Comparison of ENCODE assay signal across 8 mouse cellular contexts in the genomic region with DNA sequence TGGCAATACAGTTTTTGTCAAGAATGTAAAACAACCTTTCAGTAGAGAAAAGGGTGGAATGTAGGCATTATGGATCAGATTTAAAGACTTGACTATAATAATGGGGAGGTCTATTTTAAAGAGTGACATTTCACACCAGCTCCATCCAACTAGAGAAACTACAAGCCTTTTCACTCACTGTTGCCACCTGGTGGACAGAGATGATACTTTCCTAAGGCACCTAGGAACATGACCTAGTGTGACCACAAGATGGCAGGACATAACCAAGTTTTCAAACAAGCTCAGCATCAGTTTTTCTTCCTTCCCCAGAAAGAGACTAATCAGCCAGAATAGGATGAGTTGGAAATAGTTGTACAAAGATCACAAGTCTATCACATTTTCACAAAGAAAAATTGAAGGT.
DNase-seq lines count a peak whose midpoint lies in the region; ATAC-seq and TF ChIP-seq lines count a peak whose summit lies in the region.

No protein-coding gene starts in this region.

- TF ChIP-seq POLR2A in thymus, adult 2 months (IDR thresholded peaks at IDR 0.05; ENCODE audit: control insufficient read depth, extremely low read depth, insufficient read depth, low read length, poor library complexity) = no peak

- no peak; the same call in 1 of the 2 replicates for ATAC-seq in liver, embryonic 11.5 days (replicated peaks; ENCODE audit: low FRiP score)
- peak; percentile 69; the same call in 1 of the 2 replicates for ATAC-seq in neural tube, embryonic 14.5 days (ENCODE audit: low read depth)

- H3K4me3 ChIP-seq in liver, embryonic 11.5 days (ENCODE audit: low read depth, low read length) = no peak overlapping the region
- no peak overlapping the region for H3K4me3 ChIP-seq in neural tube, embryonic 14.5 days (ENCODE audit: low read depth, low read length)
- no peak overlapping the region for H3K4me3 ChIP-seq in thymus, adult 2 months (ENCODE audit: control insufficient read depth, insufficient read depth, low read length)

- TF ChIP-seq CTCF in thymus, adult 2 months (IDR thresholded peaks at IDR 0.05; ENCODE audit: borderline replicate concordance, control insufficient read depth, extremely low read depth, insufficient read depth, low read length, poor library complexity) = no peak

- no peaks in the 10 kb centered on the region for H3K4me1 ChIP-seq in liver, embryonic 11.5 days (replicated peaks; ENCODE audit: control insufficient read depth, insufficient read depth, low read length)
- no peaks in the 10 kb centered on the region for H3K4me1 ChIP-seq in neural tube, embryonic 14.5 days (ENCODE audit: control insufficient read depth, insufficient read depth, low read length)
- no peaks in the 10 kb centered on the region for H3K4me1 ChIP-seq in thymus, adult 2 months (replicated peaks; ENCODE audit: control insufficient read depth, insufficient read depth, low read length)

- H3K9ac ChIP-seq in liver, embryonic 11.5 days (ENCODE audit: low read depth, low read length) = no peak overlapping the region
- H3K9ac ChIP-seq in neural tube, embryonic 14.5 days (replicated peaks; ENCODE audit: low read depth, low read length) = no peak overlapping the region

- H3K4me2 ChIP-seq in liver, embryonic 11.5 days = no peak overlapping the region
- no peak overlapping the region for H3K4me2 ChIP-seq in neural tube, embryonic 14.5 days (ENCODE audit: low read depth, low read length)

- H3K9me3 ChIP-seq in liver, embryonic 11.5 days (ENCODE audit: control insufficient read depth, low read length) = no peaks in the 10 kb centered on the region
- H3K9me3 ChIP-seq in neural tube, embryonic 14.5 days (ENCODE audit: control insufficient read depth, low read length) = no peaks in the 10 kb centered on the region

- no peaks in the 10 kb centered on the region for H3K27me3 ChIP-seq in liver, embryonic 11.5 days (replicated peaks; ENCODE audit: control insufficient read depth, insufficient read depth, low read length)
- no peaks in the 10 kb centered on the region for H3K27me3 ChIP-seq in neural tube, embryonic 14.5 days (ENCODE audit: control insufficient read depth, insufficient read depth, low read length)
- no peaks in the 10 kb centered on the region for H3K27me3 ChIP-seq in thymus, adult 2 months (ENCODE audit: control insufficient read depth, insufficient read depth, low read length)

- H3K27ac ChIP-seq in liver, embryonic 11.5 days (ENCODE audit: low read depth, low read length) = no peak overlapping the region
- no peak overlapping the region for H3K27ac ChIP-seq in neural tube, embryonic 14.5 days (ENCODE audit: low read depth, low read length)
- no peak overlapping the region for H3K27ac ChIP-seq in thymus, adult 2 months (ENCODE audit: control insufficient read depth, insufficient read depth, low read length)

- no peaks in the 10 kb centered on the region for H3K36me3 ChIP-seq in liver, embryonic 11.5 days (ENCODE audit: control insufficient read depth, insufficient read depth, low read length)
- no peaks in the 10 kb centered on the region for H3K36me3 ChIP-seq in neural tube, embryonic 14.5 days (ENCODE audit: control insufficient read depth, insufficient read depth, low read length)
- no peaks in the 10 kb centered on the region for H3K36me3 ChIP-seq in thymus, adult 2 months (ENCODE audit: control insufficient read depth, insufficient read depth, low read length)

- peak; percentile 75 for DNase-seq in CD4-positive helper T cell, adult 2 months (ENCODE audit: low read depth, low spot score)
- DNase-seq in adrenal gland, adult 8-10 months = peak; percentile 44
- peak; percentile 79 for DNase-seq in embryo, embryonic 11.5 days (ENCODE audit: low read depth, low spot score)
- peak; percentile 10 for DNase-seq in gonadal fat pad, adult 2 months (ENCODE audit: low read depth)
- DNase-seq in kidney, postnatal 10 days = peak; percentile 85
- peak; percentile 38 for DNase-seq in liver, embryonic 11.5 days (ENCODE audit: low spot score)
- DNase-seq in thymus, adult 2 months = peak; percentile 78

Comparison
In these comparisons a context has a peak if more than half of its experiments do, and no peak if none do; other contexts are left out.
1. DNase-seq: peak in every context shown above with its lines; median percentile 85 in kidney, postnatal 10 days; 79 in embryo, embryonic 11.5 days; 78 in thymus, adult 2 months; 75 in CD4-positive helper T cell, adult 2 months; 44 in adrenal gland, adult 8-10 months; 38 in liver, embryonic 11.5 days; 10 in gonadal fat pad, adult 2 months.